Mouse (Mus musculus) brown adipose tissue, adult 24 weeks (tissue): ENCODE measurements around the gene Mettl9. TPM values are rescaled to one million over a fixed set of nuclear protein-coding genes. Genes with fewer than 3 reads are reported as not detected.
"Not testable (repeated sequence)": the region's sequence is repeated elsewhere in the genome, so short reads cannot be mapped to it uniquely, and the experiment has no call there.

Experiments
- H3K27ac ChIP-seq: fragments of 200-500 bp; replicated peaks from 2 replicates; pipeline ENCODE4 v1.5.1; 2012; ENCODE audit warnings: low read depth, mild to moderate bottlenecking, low read length
- H3K4me1 ChIP-seq: fragments of 200-500 bp; 2 replicates; pipeline ENCODE4 v1.6.1; 2012; ENCODE audit warnings: low read length, mixed read lengths; ENCODE audit not compliant: control insufficient read depth, insufficient read depth, insufficient read length
- H3K4me3 ChIP-seq: fragments of 200-500 bp; 2 replicates; pipeline ENCODE4 v1.5.1; 2012; ENCODE audit warnings: low read depth, mild to moderate bottlenecking, low read length, moderate library complexity; ENCODE audit not compliant: insufficient read depth
- polyA plus RNA-seq: library from polyadenylated mRNA; stranded (reverse); fragments of >200 nt; gene quantifications from 2 replicates; pipeline ENCODE4 v1.2.4, GENCODE M21; 2012; ENCODE audit not compliant: missing spikeins, insufficient read depth, insufficient read length

The Mettl9 gene
- polyA plus RNA-seq, 1 experiment, result 82.4 TPM

GRCm38 (mm10) chr7:121029947-121030346 is 4.3 kb upstream of the Mettl9 start:
- not testable (repeated sequence) for H3K27ac ChIP-seq, H3K4me1 ChIP-seq, H3K4me3 ChIP-seq

- peak overlapping the region; percentile 87 for H3K27ac ChIP-seq
- peak overlapping the region; percentile 95 for H3K4me3 ChIP-seq
- H3K4me1 ChIP-seq, result no peaks in the 10 kb centered on the region
Observed at GRCm38 (mm10) chr7:121034701-121035141, 476 bp downstream of the Mettl9 start.

GRCm38 (mm10) chr7:121035161-121035721 is 996 bp downstream of the Mettl9 start:
- Histone ChIP-seq H3K4me1 (no peaks in the 10 kb centered on the region), H3K27ac (peak overlapping the region; percentile 87), H3K4me3 (peak overlapping the region; percentile 95)

- Histone ChIP-seq H3K27ac (no peak overlapping the region), H3K4me3 (no peak overlapping the region), H3K4me1 (peaks cover 5% of the 10 kb centered on the region; the same call in 1 of the 2 replicates)
Observed at GRCm38 (mm10) chr7:121040595-121040994, 6.3 kb downstream of the Mettl9 start.

GRCm38 (mm10) chr7:121041989-121042388 is 7.7 kb downstream of the Mettl9 start:
- H3K4me1 ChIP-seq, result peaks cover 7% of the 10 kb centered on the region; the same call in 1 of the 2 replicates
- H3K4me3 ChIP-seq, result no peak overlapping the region
- no peak overlapping the region for H3K27ac ChIP-seq

GRCm38 (mm10) chr7:121043004-121043403 is 8.8 kb downstream of the Mettl9 start:
- no peak overlapping the region for H3K27ac ChIP-seq
- H3K4me3 ChIP-seq, result no peak overlapping the region
- H3K4me1 ChIP-seq, result peaks cover 7% of the 10 kb centered on the region; the same call in 1 of the 2 replicates

- Histone ChIP-seq H3K4me3 (no peak overlapping the region), H3K27ac (no peak overlapping the region), H3K4me1 (peaks cover 7% of the 10 kb centered on the region; the same call in 1 of the 2 replicates)
Observed at GRCm38 (mm10) chr7:121043510-121043909, 9.3 kb downstream of the Mettl9 start.

GRCm38 (mm10) chr7:121044251-121044650 is 10.0 kb downstream of the Mettl9 start:
- Histone ChIP-seq H3K4me3 (no peak overlapping the region), H3K27ac (no peak overlapping the region), H3K4me1 (peaks cover 7% of the 10 kb centered on the region; the same call in 1 of the 2 replicates)

- Histone ChIP-seq H3K4me3 (no peak overlapping the region), H3K4me1 (peaks cover 7% of the 10 kb centered on the region; the same call in 1 of the 2 replicates), H3K27ac (peak overlapping the region; percentile 90)
Observed at GRCm38 (mm10) chr7:121045671-121046453, 11.6 kb downstream of the Mettl9 start.

- Histone ChIP-seq H3K27ac (no peak overlapping the region), H3K4me1 (peaks cover 4% of the 10 kb centered on the region; the same call in 1 of the 2 replicates), H3K4me3 (no peak overlapping the region)
Observed at GRCm38 (mm10) chr7:121047624-121048023, 13.4 kb downstream of the Mettl9 start.

GRCm38 (mm10) chr7:121053071-121053470 is 18.8 kb downstream of the Mettl9 start:
- Histone ChIP-seq H3K4me3 (no peak overlapping the region), H3K27ac (no peak overlapping the region), H3K4me1 (no peaks in the 10 kb centered on the region)

GRCm38 (mm10) chr7:121059477-121060218 is 25.4 kb downstream of the Mettl9 start:
- Histone ChIP-seq H3K4me1 (peaks cover 7% of the 10 kb centered on the region; the same call in 1 of the 2 replicates), H3K27ac (peak overlapping the region; percentile 45), H3K4me3 (no peak overlapping the region)

- Histone ChIP-seq H3K4me1 (peaks cover 2% of the 10 kb centered on the region; the same call in 1 of the 2 replicates), H3K27ac (no peak overlapping the region), H3K4me3 (no peak overlapping the region)
Observed at GRCm38 (mm10) chr7:121064309-121064708, 30.1 kb downstream of the Mettl9 start.

- Histone ChIP-seq H3K4me3 (no peak overlapping the region), H3K27ac (no peak overlapping the region), H3K4me1 (peaks cover 12% of the 10 kb centered on the region)
Observed at GRCm38 (mm10) chr7:121071276-121071675, 37.0 kb downstream of the Mettl9 start.

- Histone ChIP-seq H3K4me3 (no peak overlapping the region), H3K27ac (peak overlapping the region; percentile 11; the same call in 1 of the 2 replicates), H3K4me1 (peaks cover 12% of the 10 kb centered on the region)
Observed at GRCm38 (mm10) chr7:121072506-121072905, 38.3 kb downstream of the Mettl9 start.
